Mouse (Mus musculus) liver, embryonic 11.5 days (tissue): ENCODE data around the gene Myh1. TPM values are rescaled to one million over a fixed set of nuclear protein-coding genes. Genes with fewer than 3 reads are reported as not detected.

ENCODE experiments used
- ATAC-seq: fragments of 200-750 bp; cut with Nextera tagmentation; replicated peaks from 2 replicates; pipeline ENCODE4 v1.8.0; 2017; ENCODE audit warnings: moderate number of reproducible peaks, mild to moderate bottlenecking, moderate TSS enrichment, moderate library complexity; ENCODE audit not compliant: low FRiP score
- DNase-seq: peaks from one replicate; pipeline ENCODE4 v3.0.0-alpha.2; 2017; ENCODE audit warnings: low spot score
- H3K27ac ChIP-seq: fragments of 300-500 bp; sonication (generic); 2 replicates; pipeline ENCODE4 v1.5.1; 2014; ENCODE audit warnings: mild to moderate bottlenecking, low read depth, low read length, control low read depth
- H3K27me3 ChIP-seq: fragments of 300-500 bp; sonication (generic); replicated peaks from 2 replicates; pipeline ENCODE4 v1.6.1; 2014; ENCODE audit warnings: low read length, mixed read lengths; ENCODE audit not compliant: control insufficient read depth, insufficient read depth
- H3K36me3 ChIP-seq: fragments of 300-500 bp; sonication (generic); 2 replicates; pipeline ENCODE4 v1.6.1; 2014; ENCODE audit warnings: mild to moderate bottlenecking, low read length, moderate library complexity, mixed read lengths; ENCODE audit not compliant: control insufficient read depth, insufficient read depth
- H3K4me1 ChIP-seq: fragments of 300-500 bp; sonication (generic); replicated peaks from 2 replicates; pipeline ENCODE4 v1.6.1; 2014; ENCODE audit warnings: low read length, mixed read lengths; ENCODE audit not compliant: control insufficient read depth, insufficient read depth
- H3K4me2 ChIP-seq: fragments of 300-500 bp; sonication (generic); 2 replicates; pipeline ENCODE4 v1.6.1; 2014; ENCODE audit warnings: mild to moderate bottlenecking, control low read depth, moderate library complexity
- H3K4me3 ChIP-seq: fragments of 300-500 bp; sonication (generic); 2 replicates; pipeline ENCODE4 v1.5.1; 2014; ENCODE audit warnings: low read depth, low read length, control low read depth
- H3K9ac ChIP-seq: fragments of 300-500 bp; sonication (generic); 2 replicates; pipeline ENCODE4 v1.6.1; 2014; ENCODE audit warnings: low read depth, low read length, control low read depth
- H3K9me3 ChIP-seq: fragments of 300-500 bp; sonication (generic); 2 replicates; pipeline ENCODE4 v1.6.1; 2016; ENCODE audit warnings: low read length, inconsistent platforms, mixed read lengths; ENCODE audit not compliant: control insufficient read depth
- WGBS: fragments of 180-500 bp; shearing (Covaris S2); extraction: QIAGEN DNeasy Blood & Tissue Kit; methylation state at CpG from one replicate; pipeline ENCODE4 v1.1.7; 2014; 5-methylcytosine and 5-hydroxymethylcytosine counted together
- polyA plus RNA-seq: library from polyadenylated mRNA; unstranded; fragments of >200 nt; fragmentation: Nextera tagmentation; extraction: Ambion mirVana; gene quantifications from 2 replicates; pipeline ENCODE4 v1.2.1, GENCODE M21; 2014

Myh1 gene
- polyA plus RNA-seq, 1 experiment from 2014 or later = 0.07 TPM

- Histone ChIP-seq H3K4me1 (no peaks in the 10 kb centered on the region), H3K4me2 (no peak overlapping the region), H3K36me3 (no peaks in the 10 kb centered on the region), H3K9me3 (no peaks in the 10 kb centered on the region), H3K4me3 (no peak overlapping the region), H3K27ac (no peak overlapping the region), H3K27me3 (no peaks in the 10 kb centered on the region), H3K9ac (no peak overlapping the region)
- ATAC-seq = no peak
- DNase-seq = no peak
- 77% methylated on average over 3 of the region's 3 CpGs for WGBS
These were observed 4.9 kb downstream of the Myh1 start for GRCm38 (mm10) chr11:67204766-67205165.

DNA sequence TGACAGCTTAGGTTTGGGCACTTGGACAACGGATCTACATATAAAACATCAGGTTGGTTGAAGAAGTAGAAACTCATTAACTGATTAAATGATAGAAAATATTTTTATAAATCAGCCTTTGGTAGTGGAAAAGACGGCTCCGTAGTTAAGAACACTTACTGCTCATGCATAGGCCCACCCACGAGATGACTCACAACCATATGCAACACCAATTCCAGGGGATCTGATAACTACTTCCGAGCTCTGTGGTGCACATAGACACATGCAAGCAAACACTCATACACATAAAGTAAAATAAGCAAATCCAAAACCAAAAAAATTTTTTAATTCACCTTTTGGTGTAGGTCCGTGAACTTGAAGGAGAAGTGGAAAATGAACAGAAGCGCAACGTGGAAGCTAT, 22.0 kb downstream of the Myh1 start:
- WGBS = 85% methylated on average over 8 of the region's 8 CpGs

DNA sequence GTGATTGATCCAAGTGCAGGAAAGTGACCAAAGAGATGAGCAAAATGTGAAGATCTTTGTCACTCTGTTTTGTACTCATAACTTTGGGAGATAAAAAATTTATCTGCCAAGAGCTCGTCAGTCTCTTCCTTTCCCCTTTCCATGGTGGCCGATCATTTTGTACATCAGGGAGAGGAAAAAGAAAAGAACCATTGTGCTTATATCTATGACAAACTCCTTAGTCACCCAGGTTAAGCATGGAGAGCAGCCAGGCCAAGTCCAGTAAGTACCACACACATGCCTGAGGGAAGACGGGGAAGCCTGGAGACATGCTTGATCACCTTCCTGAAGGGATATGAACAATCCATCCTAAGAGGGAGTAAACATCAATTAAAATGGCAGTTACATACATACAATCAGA, 24.6 kb downstream of the Myh1 start:
- Histone ChIP-seq H3K4me3 (no peak overlapping the region), H3K4me2 (no peak overlapping the region), H3K27me3 (no peaks in the 10 kb centered on the region), H3K27ac (no peak overlapping the region), H3K9ac (no peak overlapping the region), H3K36me3 (no peaks in the 10 kb centered on the region), H3K9me3 (no peaks in the 10 kb centered on the region), H3K4me1 (no peaks in the 10 kb centered on the region)
- ATAC-seq (no peak), DNase-seq (no peak)
- WGBS = 67% methylated on average over 3 of the region's 3 CpGs

More for the DNA sequence above, 22.0 kb downstream of the Myh1 start:
- DNase-seq (no peak), ATAC-seq (no peak)
- H3K36me3 ChIP-seq = no peaks in the 10 kb centered on the region
- no peaks in the 10 kb centered on the region for H3K27me3 ChIP-seq
- H3K9me3 ChIP-seq = no peaks in the 10 kb centered on the region
- H3K4me3 ChIP-seq = no peak overlapping the region
- H3K4me1 ChIP-seq = no peaks in the 10 kb centered on the region
- no peak overlapping the region for H3K4me2 ChIP-seq
- H3K9ac ChIP-seq = no peak overlapping the region
- H3K27ac ChIP-seq = no peak overlapping the region

- H3K27ac ChIP-seq = no peak overlapping the region
- no peaks in the 10 kb centered on the region for H3K4me1 ChIP-seq
- no peak overlapping the region for H3K9ac ChIP-seq
- WGBS = 84% methylated on average over 3 of the region's 3 CpGs
- no peak overlapping the region for H3K4me2 ChIP-seq
- no peaks in the 10 kb centered on the region for H3K36me3 ChIP-seq
- no peaks in the 10 kb centered on the region for H3K27me3 ChIP-seq
- ATAC-seq (no peak), DNase-seq (no peak)
- no peak overlapping the region for H3K4me3 ChIP-seq
- H3K9me3 ChIP-seq = no peaks in the 10 kb centered on the region
These were observed 28.9 kb downstream of the Myh1 start for GRCm38 (mm10) chr11:67228731-67229130.

DNA sequence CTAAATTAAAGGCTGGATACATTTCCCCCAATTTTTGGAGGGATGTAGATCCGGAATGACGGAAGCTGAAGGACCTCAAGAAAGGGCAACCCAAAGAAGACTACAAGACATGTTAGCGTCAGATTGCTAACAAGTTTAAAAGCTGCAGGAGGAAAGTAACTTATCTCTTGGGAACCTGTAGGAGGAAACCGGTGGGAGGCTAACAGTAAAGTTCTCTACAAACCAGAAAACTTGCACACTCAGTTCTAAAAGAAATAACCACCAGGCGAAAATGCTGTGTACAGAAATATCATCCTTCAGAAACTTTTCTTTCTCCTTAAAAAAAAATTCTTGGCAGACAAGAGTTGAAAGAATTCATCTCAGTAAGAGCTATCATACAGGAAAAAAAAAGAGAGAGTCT, 29.3 kb downstream of the Myh1 start:
- no peak overlapping the region for H3K4me2 ChIP-seq

GRCm38 (mm10) chr11:67229946-67230345, 30.1 kb downstream of the Myh1 start:
- 74% methylated on average over 2 of the region's 2 CpGs for WGBS
- H3K27me3 ChIP-seq = no peaks in the 10 kb centered on the region
- no peak for ATAC-seq
- no peaks in the 10 kb centered on the region for H3K36me3 ChIP-seq
- H3K4me1 ChIP-seq = no peaks in the 10 kb centered on the region
- no peak overlapping the region for H3K9ac ChIP-seq
- no peaks in the 10 kb centered on the region for H3K9me3 ChIP-seq
- DNase-seq = no peak
- no peak overlapping the region for H3K4me2 ChIP-seq
- no peak overlapping the region for H3K4me3 ChIP-seq
- no peak overlapping the region for H3K27ac ChIP-seq

More for the DNA sequence above, 29.3 kb downstream of the Myh1 start:
- no peak overlapping the region for H3K4me3 ChIP-seq
- no peaks in the 10 kb centered on the region for H3K27me3 ChIP-seq
- H3K9ac ChIP-seq = no peak overlapping the region
- no peak overlapping the region for H3K27ac ChIP-seq
- no peaks in the 10 kb centered on the region for H3K4me1 ChIP-seq
- no peaks in the 10 kb centered on the region for H3K9me3 ChIP-seq
- DNase-seq (no peak), ATAC-seq (no peak)
- 69% methylated on average over 5 of the region's 5 CpGs for WGBS
- H3K36me3 ChIP-seq = no peaks in the 10 kb centered on the region

- DNase-seq (no peak), ATAC-seq (no peak)
- no peak overlapping the region for H3K27ac ChIP-seq
- 51% methylated on average over 5 of the region's 5 CpGs for WGBS
- H3K36me3 ChIP-seq = no peaks in the 10 kb centered on the region
- no peak overlapping the region for H3K9ac ChIP-seq
- no peaks in the 10 kb centered on the region for H3K27me3 ChIP-seq
- no peak overlapping the region for H3K4me3 ChIP-seq
- H3K9me3 ChIP-seq = no peaks in the 10 kb centered on the region
- no peaks in the 10 kb centered on the region for H3K4me1 ChIP-seq
- H3K4me2 ChIP-seq = no peak overlapping the region
These were observed 35.9 kb downstream of the Myh1 start for GRCm38 (mm10) chr11:67235639-67236358.

- no peak overlapping the region for H3K9ac ChIP-seq
- 84% methylated on average over 9 of the region's 9 CpGs for WGBS
- H3K27ac ChIP-seq = no peak overlapping the region
- no peaks in the 10 kb centered on the region for H3K36me3 ChIP-seq
- no peak overlapping the region for H3K4me2 ChIP-seq
- H3K9me3 ChIP-seq = no peaks in the 10 kb centered on the region
- H3K4me1 ChIP-seq = no peaks in the 10 kb centered on the region
- H3K4me3 ChIP-seq = no peak overlapping the region
- no peaks in the 10 kb centered on the region for H3K27me3 ChIP-seq
- no peak for DNase-seq
- ATAC-seq = no peak
These were observed 36.9 kb downstream of the Myh1 start for GRCm38 (mm10) chr11:67236799-67237198.

DNA sequence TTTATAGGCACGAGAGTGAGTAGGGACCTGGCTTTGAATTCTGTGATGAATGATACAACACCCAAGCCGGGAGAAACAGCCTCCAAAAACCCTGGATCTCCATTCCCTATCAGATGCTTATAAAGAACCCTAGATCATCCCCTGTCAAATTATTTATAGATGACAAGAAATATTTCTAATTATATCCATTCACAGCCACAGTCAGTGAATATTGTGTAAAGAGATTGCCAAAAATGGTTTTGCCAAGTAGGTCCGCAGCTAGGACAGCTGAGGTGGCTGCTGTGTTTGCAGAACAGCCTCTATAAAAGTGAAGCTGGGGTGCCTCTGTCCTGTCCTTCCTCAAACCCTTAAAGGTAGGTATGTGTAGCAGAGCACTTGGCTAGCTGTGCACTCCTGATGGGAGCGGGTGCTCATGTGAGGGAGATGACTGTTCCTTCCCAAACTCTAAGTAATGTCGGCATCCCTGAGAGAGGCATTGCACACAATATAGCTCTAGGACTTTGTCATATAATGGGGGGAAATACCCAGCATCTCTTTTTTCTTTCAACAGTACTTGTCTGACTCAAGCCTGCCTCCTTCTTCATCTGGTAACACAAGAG, 37.7 kb downstream of the Myh1 start, which contains the start of gene Myh4:
TSS of gene Myh4 (plus strand) at position 549 of the 599 bp plus-strand sequence.
- DNase-seq (no peak), ATAC-seq (no peak)
- Histone ChIP-seq H3K4me1 (no peaks in the 10 kb centered on the region), H3K9me3 (no peaks in the 10 kb centered on the region), H3K4me3 (no peak within 1 kb of the TSS), H3K36me3 (no peaks in the 10 kb centered on the region), H3K27ac (no peak within 1 kb of the TSS), H3K27me3 (no peaks in the 10 kb centered on the region), H3K9ac (no peak within 1 kb of the TSS), H3K4me2 (no peak within 1 kb of the TSS)
- 79% methylated on average over 5 of the region's 5 CpGs for WGBS
